Mouse (Mus musculus): ENCODE results near the gene Rab9b.
A peak's percentile ranks its signal among the peaks of the same experiment; 100 is the strongest.

The Rab9b gene

GRCm38 (mm10) chrX:136868061-136869040 is at the start of gene Rab9b:
TSS of gene Rab9b (minus strand) at chrX:136868755.
- no peak for DNase-seq (ENCODE audit: low read depth, low spot score)

- no peak for DNase-seq (ENCODE audit: low read depth, low spot score)
These were observed 35.8 kb upstream of the Rab9b start for GRCm38 (mm10) chrX:136904369-136904768.

GRCm38 (mm10) chrX:136895757-136896156 is 27.2 kb upstream of the Rab9b start:
- DNase-seq (ENCODE audit: low read depth, low spot score) = no peak

- no peak for DNase-seq (ENCODE audit: low read depth, low spot score)
These were observed 18.3 kb downstream of the Rab9b start for GRCm38 (mm10) chrX:136850300-136850699.

GRCm38 (mm10) chrX:136828610-136829009 is 39.9 kb downstream of the Rab9b start:
- DNase-seq (ENCODE audit: low read depth, low spot score) = no peak

- DNase-seq (ENCODE audit: low read depth, low spot score) = no peak
These were observed 43.5 kb downstream of the Rab9b start for GRCm38 (mm10) chrX:136825016-136825415.

GRCm38 (mm10) chrX:136822371-136822770 is 46.2 kb downstream of the Rab9b start, which contains the start of gene Plp1:
TSS of gene Plp1 (plus strand) at chrX:136822671.
- no peak for DNase-seq (ENCODE audit: low read depth, low spot score)

- peak; percentile 13 for DNase-seq (ENCODE audit: low read depth, low spot score)
These were observed 48.3 kb downstream of the Rab9b start for GRCm38 (mm10) chrX:136820250-136820649.

- no peak for DNase-seq (ENCODE audit: low read depth, low spot score)
These were observed 48.8 kb downstream of the Rab9b start for GRCm38 (mm10) chrX:136819752-136820151.
